Mouse (Mus musculus) lung, postnatal 0 days (tissue): ENCODE measurements around the gene Brinp1.

ENCODE experiments used
- CTCF ChIP-seq: IDR thresholded peaks from 2 replicates; pipeline ENCODE4 v1.5.1; 2016; ENCODE audit warnings: antibody characterized with exemption, mild to moderate bottlenecking
- EP300 ChIP-seq: IDR thresholded peaks from 2 replicates; pipeline ENCODE4 v1.6.1; 2016; ENCODE audit warnings: antibody characterized with exemption, mild to moderate bottlenecking, control low read depth

- no peak for TF ChIP-seq CTCF
- TF ChIP-seq EP300 = no peak
Measured at GRCm38 (mm10) chr4:68942938-68943337, 11.3 kb downstream of the Brinp1 start.
